Mouse (Mus musculus) myocyte (in vitro differentiated cells): ENCODE data around the gene Tbc1d9.

Source experiments
- E2F4 ChIP-seq: IDR thresholded peaks from one replicate; pipeline ENCODE4 v1.6.1; 2011; ENCODE audit warnings: mild to moderate bottlenecking, control low read depth, moderate library complexity; ENCODE audit not compliant: insufficient read depth
- MAX ChIP-seq: IDR thresholded peaks from one replicate; pipeline ENCODE4 v1.6.1; 2011; ENCODE audit warnings: low read depth, mild to moderate bottlenecking, control low read depth
- MYOD1 ChIP-seq, 3 experiments: IDR thresholded peaks; one replicate each; pipeline ENCODE4 v1.6.1; 2011; ENCODE audit warnings: control low read depth in 2 of 3, low read depth in 2 of 3, mild to moderate bottlenecking in 2 of 3, moderate library complexity in 1 of 3; ENCODE audit not compliant: insufficient read length in 2 of 3, control insufficient read depth in 1 of 3
- MYOG ChIP-seq, 3 experiments: IDR thresholded peaks; one replicate each; pipeline ENCODE4 v1.6.1; 2011; ENCODE audit warnings: control low read depth in 2 of 3, low read depth in 2 of 3, mild to moderate bottlenecking in 2 of 3; ENCODE audit not compliant: insufficient read length in 2 of 3, control insufficient read depth in 1 of 3, insufficient read depth in 1 of 3
- POLR2A ChIP-seq: IDR thresholded peaks from one replicate; pipeline ENCODE4 v1.6.1; 2011; ENCODE audit warnings: low read depth, mild to moderate bottlenecking, control low read depth, moderate library complexity; ENCODE audit not compliant: insufficient read length
- POLR2AphosphoS2 ChIP-seq: IDR thresholded peaks from one replicate; pipeline ENCODE4 v1.6.1; 2011; ENCODE audit warnings: low read depth, control low read depth; ENCODE audit not compliant: insufficient read length
- REST ChIP-seq: IDR thresholded peaks from one replicate; pipeline ENCODE4 v1.6.1; 2011; ENCODE audit warnings: mild to moderate bottlenecking, control low read depth, moderate library complexity; ENCODE audit not compliant: insufficient read depth, insufficient read length
- TCF12 ChIP-seq: IDR thresholded peaks from one replicate; pipeline ENCODE4 v1.6.1; 2011; ENCODE audit warnings: mild to moderate bottlenecking, control low read depth; ENCODE audit not compliant: poor library complexity, insufficient read depth, severe bottlenecking
- USF1 ChIP-seq: IDR thresholded peaks from one replicate; pipeline ENCODE4 v1.6.1; 2011; ENCODE audit warnings: low read depth, mild to moderate bottlenecking, control low read depth, moderate library complexity

DNA sequence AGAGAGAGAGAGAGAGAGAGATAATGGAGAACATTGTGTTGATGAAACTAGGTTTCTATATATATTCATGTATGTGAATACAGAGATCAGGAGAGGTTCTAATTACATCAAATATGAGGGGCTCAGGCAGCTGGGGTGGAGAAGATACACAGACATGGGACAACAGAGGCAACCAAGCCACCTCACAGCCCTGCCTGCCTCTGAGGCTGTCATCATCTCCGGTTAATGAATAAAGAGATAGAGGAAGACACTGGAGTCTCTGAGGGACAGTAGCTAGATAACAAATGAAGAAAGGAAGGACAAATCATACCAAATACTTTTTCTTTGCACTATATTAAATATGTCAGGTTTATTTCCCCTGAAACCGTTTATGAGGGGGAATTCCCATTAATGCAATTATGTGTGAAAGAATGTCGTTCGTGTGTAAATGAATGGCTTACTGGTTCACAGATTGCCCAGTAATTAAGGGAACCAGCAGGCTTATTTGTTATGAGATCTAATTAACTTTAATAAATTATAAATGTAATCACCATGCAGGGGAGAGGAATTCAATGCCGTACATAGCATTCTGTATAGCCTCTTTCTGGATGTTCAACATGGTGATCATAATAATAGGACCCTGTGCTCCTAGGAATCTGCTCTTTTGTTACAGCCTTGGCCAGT is 59.7 kb downstream of the Tbc1d9 start:
- TF ChIP-seq MYOD1 (IDR thresholded peaks at IDR 0.05; ENCODE audit: control insufficient read depth in 1 of 3, insufficient read length in 2 of 3, low read depth in 2 of 3) (no peak), POLR2A (no peak), TCF12 (no peak), USF1 (no peak), POLR2AphosphoS2 (no peak), MAX (no peak), MYOG (IDR thresholded peaks at IDR 0.05; ENCODE audit: control insufficient read depth in 1 of 3, insufficient read depth in 1 of 3, insufficient read length in 2 of 3, low read depth in 2 of 3) (no peak), E2F4 (no peak), REST (no peak)
